Comparison of ENCODE assay signal across 8 mouse cellular contexts in the genomic region with DNA sequence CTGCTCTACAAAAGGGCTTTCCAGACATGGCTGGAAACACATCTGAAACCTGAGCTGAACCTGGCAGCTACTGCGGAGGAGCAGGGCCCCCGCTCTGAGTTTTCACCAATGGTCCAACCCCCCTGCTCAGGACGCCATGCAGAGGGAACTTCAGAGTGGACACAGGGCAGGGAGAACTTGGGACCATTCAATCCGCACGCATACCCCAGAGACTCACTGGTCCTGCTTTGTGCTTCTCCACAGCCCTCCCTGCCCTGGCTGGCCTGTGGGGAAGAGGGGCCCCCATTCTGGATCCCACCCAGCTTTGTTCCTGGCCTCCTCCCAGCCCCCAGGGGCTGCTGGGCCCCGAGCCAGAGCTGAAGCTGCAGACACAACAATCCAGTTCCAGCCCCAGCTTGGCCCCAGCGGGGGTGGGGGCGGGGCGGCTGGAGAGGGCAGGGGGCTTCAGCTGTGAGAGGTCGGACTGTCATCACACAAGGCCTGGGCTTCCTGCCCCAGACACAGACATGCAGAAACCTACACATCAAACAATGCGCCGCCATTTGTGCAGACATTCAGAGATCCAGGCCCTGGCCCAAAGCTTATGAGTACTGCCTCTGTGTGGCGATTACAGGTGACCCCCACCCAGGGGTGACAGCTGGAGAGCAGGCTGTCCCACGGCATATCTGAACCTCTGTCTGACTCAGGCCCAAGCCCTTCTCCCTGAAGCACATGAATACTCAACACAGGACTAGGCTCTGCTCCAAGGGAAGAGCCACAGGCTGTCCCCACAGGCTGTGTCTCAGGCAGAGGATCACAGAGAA. TPM values are rescaled to one million over a fixed set of nuclear protein-coding genes. Genes with fewer than 3 reads are reported as not detected.
A peak's percentile ranks its signal among the peaks of the same experiment; 100 is the strongest.
DNase-seq lines count a peak whose midpoint lies in the region; ATAC-seq and TF ChIP-seq lines count a peak whose summit lies in the region.

No protein-coding gene starts in this region.

- H3K9ac ChIP-seq in embryonic facial prominence, embryonic 12.5 days: peak overlapping the region; percentile 48
- H3K9ac ChIP-seq in heart, postnatal 0 days (replicated peaks; ENCODE audit: low read depth, low read length): no peak overlapping the region
- H3K9ac ChIP-seq in liver, embryonic 13.5 days: no peak overlapping the region

- no peak for TF ChIP-seq POLR2A in thymus, adult 2 months (IDR thresholded peaks at IDR 0.05; ENCODE audit: control insufficient read depth, extremely low read depth, insufficient read depth, low read length, poor library complexity)

- peak overlapping the region; percentile 72 for H3K27ac ChIP-seq in layer of hippocampus, adult 2 months
- H3K27ac ChIP-seq in embryonic facial prominence, embryonic 12.5 days: peak overlapping the region; percentile 95
- H3K27ac ChIP-seq in heart, postnatal 0 days (ENCODE audit: low read depth): peak overlapping the region; percentile 69
- H3K27ac ChIP-seq in liver, embryonic 13.5 days: peak overlapping the region; percentile 47; the same call in 1 of the 2 replicates
- no peak overlapping the region for H3K27ac ChIP-seq in thymus, adult 2 months (ENCODE audit: control insufficient read depth, insufficient read depth, low read length)

- 10% methylated on average over 14 of the region's 14 CpGs for WGBS in embryonic facial prominence, embryonic 12.5 days
- 9% methylated on average over 13 of the region's 14 CpGs for WGBS in heart, postnatal 0 days
- 71% methylated on average over 14 of the region's 14 CpGs for WGBS in liver, embryonic 13.5 days (ENCODE audit: insufficient replicate concordance)
- 87% methylated on average over 14 of the region's 14 CpGs for WGBS in thymus, adult 2 months

- peak in 1 of 2 experiments; percentile 57 for DNase-seq in layer of hippocampus, adult 2 months (ENCODE audit: low spot score in 2 of 2)
- DNase-seq in layer of hippocampus, postnatal 25 days (ENCODE audit: extremely low spot score in 1 of 2, low spot score in 1 of 2): no peak
- DNase-seq in heart, postnatal 0 days (ENCODE audit: low spot score): peak; percentile 77
- DNase-seq in liver, embryonic 13.5 days: no peak
- peak; percentile 37 for DNase-seq in retina, embryonic 14.5 days (ENCODE audit: low spot score)
- no peak for DNase-seq in frontal cortex, adult 2 months (ENCODE audit: extremely low spot score in 1 of 2, low spot score in 1 of 2)
- no peak for DNase-seq in thymus, adult 2 months

- TF ChIP-seq EP300 in heart, postnatal 0 days (IDR thresholded peaks at IDR 0.05; ENCODE audit: low read depth): peak; percentile 86

- TF ChIP-seq CTCF in layer of hippocampus, adult 2 months (conservative IDR thresholded peaks at IDR 0.05): no peak
- TF ChIP-seq CTCF in heart, postnatal 0 days (IDR thresholded peaks at IDR 0.05; ENCODE audit: low read depth): no peak
- TF ChIP-seq CTCF in thymus, adult 2 months (IDR thresholded peaks at IDR 0.05; ENCODE audit: borderline replicate concordance, control insufficient read depth, extremely low read depth, insufficient read depth, low read length, poor library complexity): no peak

- no peaks in the 10 kb centered on the region for H3K9me3 ChIP-seq in embryonic facial prominence, embryonic 12.5 days
- no peaks in the 10 kb centered on the region for H3K9me3 ChIP-seq in heart, postnatal 0 days (replicated peaks; ENCODE audit: control insufficient read depth, low read length)
- no peaks in the 10 kb centered on the region for H3K9me3 ChIP-seq in liver, embryonic 13.5 days (replicated peaks)

- no peak overlapping the region for H3K4me3 ChIP-seq in layer of hippocampus, adult 2 months
- 0 out of 2 replicates have a peak overlapping the region, but pooled peaks have one; percentile 5 for H3K4me3 ChIP-seq in embryonic facial prominence, embryonic 12.5 days
- H3K4me3 ChIP-seq in heart, postnatal 0 days (ENCODE audit: low read depth, low read length): no peak overlapping the region
- no peak overlapping the region for H3K4me3 ChIP-seq in liver, embryonic 13.5 days (replicated peaks)
- H3K4me3 ChIP-seq in thymus, adult 2 months (ENCODE audit: control insufficient read depth, insufficient read depth, low read length): no peak overlapping the region

- peak; percentile 55 for ATAC-seq in embryonic facial prominence, embryonic 12.5 days (ENCODE audit: insufficient number of reproducible peaks, insufficient read depth, low FRiP score, low TSS enrichment)
- ATAC-seq in heart, postnatal 0 days (ENCODE audit: insufficient read depth, low read depth): peak; percentile 71
- ATAC-seq in liver, embryonic 13.5 days (ENCODE audit: low read depth): no peak

- no peaks in the 10 kb centered on the region for H3K27me3 ChIP-seq in embryonic facial prominence, embryonic 12.5 days
- H3K27me3 ChIP-seq in heart, postnatal 0 days (ENCODE audit: control insufficient read depth, insufficient read depth, low read length): no peaks in the 10 kb centered on the region
- no peaks in the 10 kb centered on the region for H3K27me3 ChIP-seq in liver, embryonic 13.5 days
- H3K27me3 ChIP-seq in thymus, adult 2 months (ENCODE audit: control insufficient read depth, insufficient read depth, low read length): no peaks in the 10 kb centered on the region; the same call in 1 of the 2 replicates

- peak overlapping the region; percentile 30 for H3K4me2 ChIP-seq in embryonic facial prominence, embryonic 12.5 days (replicated peaks)
- H3K4me2 ChIP-seq in heart, postnatal 0 days (ENCODE audit: low read depth, low read length): peak overlapping the region; percentile 33; the same call in 1 of the 2 replicates
- H3K4me2 ChIP-seq in liver, embryonic 13.5 days: no peak overlapping the region

- peaks cover 42% of the 10 kb centered on the region for H3K36me3 ChIP-seq in embryonic facial prominence, embryonic 12.5 days
- H3K36me3 ChIP-seq in heart, postnatal 0 days (replicated peaks; ENCODE audit: control insufficient read depth, insufficient read depth, low read length): no peaks in the 10 kb centered on the region; the same call in 1 of the 2 replicates
- no peaks in the 10 kb centered on the region; the same call in 1 of the 2 replicates for H3K36me3 ChIP-seq in liver, embryonic 13.5 days
- H3K36me3 ChIP-seq in thymus, adult 2 months (ENCODE audit: control insufficient read depth, insufficient read depth, low read length): no peaks in the 10 kb centered on the region

- H3K4me1 ChIP-seq in embryonic facial prominence, embryonic 12.5 days: peaks cover 40% of the 10 kb centered on the region
- peaks cover 27% of the 10 kb centered on the region for H3K4me1 ChIP-seq in heart, postnatal 0 days (ENCODE audit: control insufficient read depth, insufficient read depth)
- peaks cover 4% of the 10 kb centered on the region; the same call in 1 of the 2 replicates for H3K4me1 ChIP-seq in liver, embryonic 13.5 days (replicated peaks)
- H3K4me1 ChIP-seq in thymus, adult 2 months (replicated peaks; ENCODE audit: control insufficient read depth, insufficient read depth, low read length): no peaks in the 10 kb centered on the region

RNA-seq across cellular contexts. Expression of gene Mfap2, which starts 10.8 kb away (rescaled TPM):
- 1 to 10 TPM; 4.5 to 6.9 TPM for total RNA-seq in layer of hippocampus, adult 2 months (2021)
- 1 to 10 TPM; 5.2 to 5.7 TPM for total RNA-seq in layer of hippocampus, postnatal 25 days (2021)
- polyA plus RNA-seq in embryonic facial prominence, embryonic 12.5 days (2016; fragmentation: Nextera tagmentation; extraction: Ambion mirVana): 646 and 656 TPM in 2 replicates
- total RNA-seq in heart, postnatal 0 days (2014; rRNA removed; ENCODE audit: low replicate concordance): 45.0 and 47.8 TPM in 2 replicates
- polyA plus RNA-seq in heart, postnatal 0 days (2015; fragmentation: Nextera tagmentation; extraction: Ambion mirVana): 114 and 129 TPM in 2 replicates
- 21.8 and 22.5 TPM in 2 replicates for polyA plus RNA-seq in liver, embryonic 13.5 days (2015; fragmentation: Nextera tagmentation; extraction: Ambion mirVana)
- polyA plus RNA-seq in frontal cortex, adult 2 months (2012; rRNA removed): 8.8 and 9.5 TPM in 2 replicates
- polyA plus RNA-seq in thymus, adult 2 months (2012; rRNA removed): 6.1 and 7.0 TPM in 2 replicates

RNA-seq across cellular contexts. Expression of gene Atp13a2, which starts 34.3 kb away (rescaled TPM):
- total RNA-seq in layer of hippocampus, adult 2 months (2021): 100 to 1,000 TPM; 155 to 162 TPM
- 100 to 1,000 TPM; 168 to 172 TPM for total RNA-seq in layer of hippocampus, postnatal 25 days (2021)
- 56.1 and 63.3 TPM in 2 replicates for polyA plus RNA-seq in embryonic facial prominence, embryonic 12.5 days (2016; fragmentation: Nextera tagmentation; extraction: Ambion mirVana)
- total RNA-seq in heart, postnatal 0 days (2014; rRNA removed; ENCODE audit: low replicate concordance): 45.8 and 47.7 TPM in 2 replicates
- 18.8 and 19.3 TPM in 2 replicates for polyA plus RNA-seq in heart, postnatal 0 days (2015; fragmentation: Nextera tagmentation; extraction: Ambion mirVana)
- 15.6 and 16.1 TPM in 2 replicates for polyA plus RNA-seq in liver, embryonic 13.5 days (2015; fragmentation: Nextera tagmentation; extraction: Ambion mirVana)
- polyA plus RNA-seq in frontal cortex, adult 2 months (2012; rRNA removed): 176 and 177 TPM in 2 replicates
- polyA plus RNA-seq in thymus, adult 2 months (2012; rRNA removed): 300 and 301 TPM in 2 replicates

RNA-seq across cellular contexts. Expression of gene Crocc, which starts 39.3 kb away (rescaled TPM):
- total RNA-seq in layer of hippocampus, adult 2 months (2021): 10 to 100 TPM; 83.1 to 89.8 TPM
- 10 to 100 TPM; 46.3 to 73.9 TPM for total RNA-seq in layer of hippocampus, postnatal 25 days (2021)
- polyA plus RNA-seq in embryonic facial prominence, embryonic 12.5 days (2016; fragmentation: Nextera tagmentation; extraction: Ambion mirVana): 13.2 TPM in 2 replicates
- total RNA-seq in heart, postnatal 0 days (2014; rRNA removed; ENCODE audit: low replicate concordance): 4.6 and 4.9 TPM in 2 replicates
- polyA plus RNA-seq in heart, postnatal 0 days (2015; fragmentation: Nextera tagmentation; extraction: Ambion mirVana): 1.8 and 2.1 TPM in 2 replicates
- polyA plus RNA-seq in liver, embryonic 13.5 days (2015; fragmentation: Nextera tagmentation; extraction: Ambion mirVana): 0.48 and 0.59 TPM in 2 replicates
- polyA plus RNA-seq in frontal cortex, adult 2 months (2012; rRNA removed): 70.4 and 80.2 TPM in 2 replicates
- polyA plus RNA-seq in thymus, adult 2 months (2012; rRNA removed): 12.9 and 17.6 TPM in 2 replicates

RNA-seq across cellular contexts. Expression of gene Necap2, which starts 57.1 kb away (rescaled TPM):
- 10 to 100 TPM; 41.6 to 42.2 TPM for total RNA-seq in layer of hippocampus, adult 2 months (2021)
- total RNA-seq in layer of hippocampus, postnatal 25 days (2021): 10 to 100 TPM; 41.2 to 46.5 TPM
- polyA plus RNA-seq in embryonic facial prominence, embryonic 12.5 days (2016; fragmentation: Nextera tagmentation; extraction: Ambion mirVana): 79.8 and 84.5 TPM in 2 replicates
- 30.2 and 47.1 TPM in 2 replicates for total RNA-seq in heart, postnatal 0 days (2014; rRNA removed; ENCODE audit: low replicate concordance)
- polyA plus RNA-seq in heart, postnatal 0 days (2015; fragmentation: Nextera tagmentation; extraction: Ambion mirVana): 31.8 and 33.8 TPM in 2 replicates
- polyA plus RNA-seq in liver, embryonic 13.5 days (2015; fragmentation: Nextera tagmentation; extraction: Ambion mirVana): 119 TPM in 2 replicates
- polyA plus RNA-seq in frontal cortex, adult 2 months (2012; rRNA removed): 55.7 and 60.3 TPM in 2 replicates
- polyA plus RNA-seq in thymus, adult 2 months (2012; rRNA removed): 105 and 111 TPM in 2 replicates

Comparison
In these comparisons a context has a peak if more than half of its experiments do, and no peak if none do; other contexts are left out.
1. DNase-seq: peak in heart, postnatal 0 days (single experiment) and retina, embryonic 14.5 days (single experiment); none in layer of hippocampus, postnatal 25 days (0 of 2), liver, embryonic 13.5 days (single experiment), frontal cortex, adult 2 months (0 of 2) and thymus, adult 2 months (single experiment).